Mouse (Mus musculus) testis, adult 2 months (tissue): ENCODE measurements around the gene Sfi1.
"Not testable (repeated sequence)": the region's sequence is repeated elsewhere in the genome, so short reads cannot be mapped to it uniquely, and the experiment has no call there.

Source experiments
- CTCF ChIP-seq: fragments of 200-500 bp; IDR thresholded peaks from 2 replicates; pipeline ENCODE4 v1.5.1; 2012; ENCODE audit warnings: low read depth, mild to moderate bottlenecking, inconsistent platforms, low read length, moderate library complexity; ENCODE audit not compliant: control insufficient read depth, insufficient read depth, insufficient replicate concordance
- POLR2A ChIP-seq: fragments of 200-500 bp; IDR thresholded peaks from 2 replicates; pipeline ENCODE4 v1.6.1; 2012; ENCODE audit warnings: low read depth, mild to moderate bottlenecking, inconsistent platforms, low read length, moderate library complexity; ENCODE audit not compliant: control insufficient read depth

DNA sequence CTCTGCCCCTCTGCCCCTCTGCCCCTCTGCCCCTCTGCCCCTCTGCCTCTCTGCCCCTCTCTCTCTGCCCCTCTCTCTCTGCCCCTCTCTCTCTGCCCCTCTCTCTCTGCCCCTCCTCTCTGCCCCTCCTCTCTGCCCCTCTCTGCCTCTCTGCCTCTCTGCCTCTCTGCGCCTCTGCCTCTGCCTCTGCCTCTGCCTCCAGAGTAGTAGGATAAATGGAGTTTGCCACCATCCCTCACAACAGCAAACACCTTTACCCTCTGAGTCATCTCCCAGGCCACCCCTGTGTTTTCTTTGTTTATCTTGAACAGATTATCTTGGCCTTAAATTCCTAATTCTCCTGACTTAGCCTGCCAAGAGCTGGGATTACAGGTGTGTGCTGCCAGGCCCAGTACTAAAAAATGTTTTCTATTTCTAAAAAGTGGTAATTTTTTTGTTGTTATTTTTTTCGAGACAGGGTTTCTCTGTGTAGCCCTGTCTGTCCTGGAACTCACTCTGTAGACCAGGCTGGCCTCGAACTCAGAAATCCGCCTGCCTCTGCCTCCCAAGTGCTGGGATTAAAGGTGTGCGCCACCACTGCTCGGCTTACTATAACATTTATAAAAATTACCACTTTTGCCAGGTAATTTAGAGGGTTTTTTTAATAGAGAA lies 12.6 kb downstream of the Sfi1 start:
- not testable (repeated sequence) for TF ChIP-seq CTCF, POLR2A
